Mouse (Mus musculus): ENCODE results near the gene Tmem164. TPM values are rescaled to one million over a fixed set of nuclear protein-coding genes. Genes with fewer than 3 reads are reported as not detected.

Tmem164 gene
- total RNA-seq, 2 experiments from 2014 or later = 4.4 to 7.1 TPM

GRCm38 (mm10) chrX:142684674-142685073 lies 3.5 kb downstream of the Tmem164 start:
- no peak for ATAC-seq (replicated peaks; ENCODE audit: low FRiP score, poor library complexity, severe bottlenecking)

DNA sequence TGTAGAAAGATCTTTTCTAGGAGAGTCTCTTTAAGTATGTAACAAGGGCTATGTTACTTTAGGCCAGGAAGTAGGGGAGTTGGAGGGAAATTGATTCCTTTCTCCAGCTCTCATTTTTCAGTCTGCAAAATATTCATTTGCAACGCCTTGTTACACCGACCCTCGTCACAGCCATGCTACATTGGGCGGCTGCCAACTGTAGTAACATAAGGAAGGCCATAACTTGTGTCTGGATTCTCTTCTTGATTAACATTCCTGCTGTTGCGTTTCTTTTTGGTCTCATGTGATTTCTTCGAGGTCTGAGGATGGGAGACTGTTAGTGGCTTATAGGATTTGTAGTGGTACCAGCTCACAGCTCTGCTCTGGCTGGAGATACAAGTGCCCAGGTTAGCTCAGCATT lies 4.5 kb downstream of the Tmem164 start:
- no peak for ATAC-seq (replicated peaks; ENCODE audit: low FRiP score, poor library complexity, severe bottlenecking)

DNA sequence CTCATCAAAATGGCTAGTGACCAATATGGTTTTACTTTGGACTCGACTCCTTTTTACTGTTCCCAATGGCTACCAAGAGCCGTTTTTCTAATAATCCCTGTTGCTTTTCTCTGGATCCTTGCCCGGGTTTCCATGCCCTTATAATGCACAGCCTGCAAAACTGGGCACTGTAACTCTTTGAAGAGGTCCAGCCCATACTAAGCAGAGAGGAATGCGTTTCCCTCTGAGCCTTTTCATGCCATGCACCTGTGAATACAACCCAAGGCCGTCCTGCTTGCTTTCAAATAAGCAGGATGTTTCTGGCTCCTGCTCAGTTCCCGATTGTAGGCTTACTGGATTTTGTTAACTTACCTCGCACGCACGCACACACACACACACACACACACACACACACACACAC lies 7.3 kb downstream of the Tmem164 start:
- no peak for ATAC-seq (replicated peaks; ENCODE audit: low FRiP score, poor library complexity, severe bottlenecking)

- ATAC-seq (replicated peaks; ENCODE audit: low FRiP score, poor library complexity, severe bottlenecking) = no peak
Observed at GRCm38 (mm10) chrX:142693256-142693655, 12.1 kb downstream of the Tmem164 start.

GRCm38 (mm10) chrX:142694338-142694737 lies 13.1 kb downstream of the Tmem164 start:
- no peak for ATAC-seq (replicated peaks; ENCODE audit: low FRiP score, poor library complexity, severe bottlenecking)

- no peak for ATAC-seq (replicated peaks; ENCODE audit: low FRiP score, poor library complexity, severe bottlenecking)
Observed at GRCm38 (mm10) chrX:142694856-142695255, 13.7 kb downstream of the Tmem164 start.

DNA sequence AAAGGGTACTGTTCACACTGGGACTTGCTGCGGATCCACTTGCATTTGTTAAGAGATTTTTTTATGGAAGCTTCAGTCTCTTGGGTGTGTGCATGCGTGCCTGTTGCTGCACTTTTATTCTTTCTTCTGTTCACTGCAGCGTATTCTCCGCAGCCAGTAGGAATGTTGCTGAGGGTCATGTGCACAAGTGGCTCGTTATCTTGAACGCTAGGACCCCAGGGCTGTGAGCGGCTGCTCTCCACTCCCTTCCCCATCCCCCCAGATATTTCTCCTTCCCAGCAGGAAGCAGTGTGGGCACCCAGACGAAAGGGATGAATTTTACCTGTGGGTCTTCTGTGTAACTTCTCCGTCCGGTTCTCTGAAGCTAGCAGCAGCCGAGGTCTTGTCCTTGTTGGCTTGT lies 15.6 kb downstream of the Tmem164 start:
- no peak for ATAC-seq (replicated peaks; ENCODE audit: low FRiP score, poor library complexity, severe bottlenecking)

GRCm38 (mm10) chrX:142697545-142698204 lies 16.5 kb downstream of the Tmem164 start:
- no peak for ATAC-seq (replicated peaks; ENCODE audit: low FRiP score, poor library complexity, severe bottlenecking)

DNA sequence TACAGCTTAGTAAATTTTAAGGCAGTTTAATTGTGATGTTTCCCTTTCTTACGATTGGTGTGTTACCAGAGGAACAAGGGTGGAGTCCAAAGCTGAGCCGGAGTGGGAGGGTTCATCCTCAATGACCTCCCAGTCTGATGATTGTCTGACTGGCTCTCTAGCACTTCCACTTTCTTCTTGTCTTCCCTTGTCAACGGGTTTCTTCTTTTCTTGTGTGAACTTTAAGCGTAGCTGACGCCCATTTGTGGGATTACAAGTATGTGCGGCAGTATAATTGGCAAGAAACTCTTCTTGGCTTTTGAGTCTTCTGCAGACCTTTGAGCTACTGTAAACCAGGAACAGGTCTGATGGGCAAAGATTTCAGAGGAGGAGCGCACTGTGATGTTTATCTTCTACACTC lies 17.0 kb downstream of the Tmem164 start:
- ATAC-seq (replicated peaks; ENCODE audit: low FRiP score, poor library complexity, severe bottlenecking) = no peak

- ATAC-seq (replicated peaks; ENCODE audit: low FRiP score, poor library complexity, severe bottlenecking) = no peak
Observed at GRCm38 (mm10) chrX:142702094-142702493, 20.9 kb downstream of the Tmem164 start.

GRCm38 (mm10) chrX:142702566-142702965 lies 21.4 kb downstream of the Tmem164 start:
- ATAC-seq (replicated peaks; ENCODE audit: low FRiP score, poor library complexity, severe bottlenecking) = no peak

GRCm38 (mm10) chrX:142703953-142704352 lies 22.7 kb downstream of the Tmem164 start:
- ATAC-seq (replicated peaks; ENCODE audit: low FRiP score, poor library complexity, severe bottlenecking) = no peak

DNA sequence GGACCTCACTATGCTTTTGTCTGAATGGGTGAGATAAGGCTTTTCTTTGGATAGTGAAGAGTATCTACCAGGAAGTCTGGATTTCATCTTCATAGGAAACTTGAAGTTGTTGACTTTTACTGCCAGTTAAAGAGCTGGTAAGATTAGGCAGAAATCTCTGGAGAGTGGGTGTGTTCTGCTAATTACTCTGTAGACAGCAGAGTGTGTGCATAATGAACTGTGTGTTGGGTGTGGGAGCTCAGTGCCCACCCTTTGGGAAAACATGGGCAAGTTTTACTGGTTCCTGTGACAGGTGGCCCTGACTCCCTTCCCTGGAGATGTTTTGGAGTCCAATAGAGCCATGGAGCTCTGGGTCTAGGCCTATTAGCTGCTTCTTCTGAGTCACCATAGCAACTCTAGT lies 27.1 kb downstream of the Tmem164 start:
- ATAC-seq (replicated peaks; ENCODE audit: low FRiP score, poor library complexity, severe bottlenecking) = no peak

- no peak for ATAC-seq (replicated peaks; ENCODE audit: low FRiP score, poor library complexity, severe bottlenecking)
Observed at GRCm38 (mm10) chrX:142716014-142716413, 34.8 kb downstream of the Tmem164 start.

- ATAC-seq (replicated peaks; ENCODE audit: low FRiP score, poor library complexity, severe bottlenecking) = no peak
Observed at GRCm38 (mm10) chrX:142717958-142718478, 36.8 kb downstream of the Tmem164 start.

GRCm38 (mm10) chrX:142718759-142719158 lies 37.6 kb downstream of the Tmem164 start:
- ATAC-seq (replicated peaks; ENCODE audit: low FRiP score, poor library complexity, severe bottlenecking) = no peak

DNA sequence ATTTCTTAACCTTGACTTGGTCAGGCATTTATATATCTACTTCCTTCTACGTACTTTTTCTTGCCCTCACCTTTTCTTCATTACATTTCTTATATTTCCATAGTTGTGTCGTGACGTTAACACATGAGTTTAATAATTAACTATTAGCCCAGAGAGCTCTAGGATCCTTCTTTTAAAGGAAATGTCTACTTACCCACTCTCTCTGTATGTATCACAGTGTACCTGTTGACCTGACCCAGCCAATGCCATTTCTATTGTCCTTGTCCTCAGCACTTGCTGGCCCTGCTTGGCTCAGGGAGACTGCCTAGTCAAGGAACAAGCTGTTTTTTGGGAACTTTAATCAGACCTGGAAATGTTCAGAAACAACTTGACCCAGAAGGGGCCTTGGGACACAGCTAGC lies 40.7 kb downstream of the Tmem164 start:
- no peak for ATAC-seq (replicated peaks; ENCODE audit: low FRiP score, poor library complexity, severe bottlenecking)

DNA sequence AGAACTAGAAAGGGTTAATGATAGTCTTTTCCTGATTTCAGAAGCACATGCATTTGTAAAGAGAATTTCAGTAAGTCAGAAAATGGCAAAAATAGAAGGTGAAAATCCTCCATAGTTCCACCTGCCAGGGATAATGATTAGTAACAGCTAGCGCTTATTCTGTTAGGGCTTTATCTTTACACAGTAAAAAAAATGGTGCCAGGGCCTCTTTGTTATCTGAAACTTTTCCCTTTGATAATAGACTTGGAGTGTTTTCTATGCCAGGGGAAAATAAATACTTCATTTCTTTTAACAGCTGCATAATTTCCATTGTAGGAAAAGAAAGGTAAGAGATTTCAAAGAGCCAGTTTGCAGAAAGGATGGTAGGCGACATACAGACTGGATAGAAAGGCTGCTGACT lies 43.0 kb downstream of the Tmem164 start:
- no peak for ATAC-seq (replicated peaks; ENCODE audit: low FRiP score, poor library complexity, severe bottlenecking)

DNA sequence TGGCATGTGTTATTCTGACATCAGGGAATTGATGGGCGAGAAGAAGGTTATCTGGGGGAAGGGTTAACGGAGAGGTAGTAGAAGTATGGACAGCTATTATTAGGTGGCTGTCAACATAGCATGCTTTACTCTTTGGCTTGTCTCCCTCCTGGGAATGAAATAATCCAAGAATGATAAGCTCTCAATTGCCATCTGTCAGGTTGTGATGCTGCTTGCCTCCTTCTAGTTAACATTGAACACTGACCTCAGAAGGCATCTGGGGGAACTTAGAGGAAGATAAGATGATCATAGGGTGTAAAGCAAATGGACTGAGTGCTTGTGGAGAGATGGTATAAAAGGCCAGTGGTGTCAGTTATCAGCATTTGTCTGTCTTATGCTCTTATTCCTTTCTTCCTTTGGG lies 44.4 kb downstream of the Tmem164 start:
- ATAC-seq (replicated peaks; ENCODE audit: low FRiP score, poor library complexity, severe bottlenecking) = no peak

DNA sequence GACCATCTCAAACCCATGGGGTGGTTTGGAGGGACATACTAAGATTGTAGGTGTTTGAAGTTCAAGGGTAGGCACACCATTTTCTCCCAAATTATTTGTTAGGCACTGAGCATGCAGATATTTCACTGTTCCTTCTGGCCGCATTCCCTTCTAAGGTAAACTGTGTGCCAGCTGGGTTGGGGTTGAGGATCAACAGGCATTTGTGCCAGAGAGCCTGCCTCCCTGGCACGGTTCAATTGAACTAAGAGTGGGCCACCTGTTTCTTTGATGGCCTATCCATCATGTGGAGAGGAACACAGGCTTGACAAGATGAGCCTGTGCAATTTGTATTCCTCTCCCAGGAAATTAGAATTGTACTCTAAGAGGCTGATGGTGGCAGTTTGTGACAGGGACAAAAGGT lies 45.1 kb downstream of the Tmem164 start:
- no peak for ATAC-seq (replicated peaks; ENCODE audit: low FRiP score, poor library complexity, severe bottlenecking)

DNA sequence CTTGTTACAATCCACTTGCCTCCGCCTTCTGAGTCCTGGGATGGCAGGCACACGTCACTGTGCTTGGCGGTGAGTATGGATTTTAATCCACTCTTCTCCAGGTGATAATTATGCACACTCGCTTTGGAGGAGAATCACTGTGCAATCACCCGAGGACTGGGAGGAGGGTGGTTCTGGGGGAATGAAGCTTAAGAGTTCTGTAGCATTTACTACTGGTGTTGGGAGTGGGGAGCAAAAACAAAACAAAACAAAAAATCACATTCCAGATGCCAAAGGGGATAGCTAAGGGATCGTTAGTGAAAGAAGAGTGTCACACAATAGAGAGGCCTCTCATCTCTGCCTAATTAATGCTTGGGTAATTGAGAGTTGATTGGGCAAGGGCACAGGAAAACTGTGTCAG lies 46.6 kb downstream of the Tmem164 start:
- no peak for ATAC-seq (replicated peaks; ENCODE audit: low FRiP score, poor library complexity, severe bottlenecking)

- ATAC-seq (replicated peaks; ENCODE audit: low FRiP score, poor library complexity, severe bottlenecking) = no peak
Observed at GRCm38 (mm10) chrX:142729040-142729439, 47.8 kb downstream of the Tmem164 start.
